Mouse (Mus musculus) heart, embryonic 15.5 days (tissue): ENCODE measurements around the gene Pmm2. TPM values are rescaled to one million over a fixed set of nuclear protein-coding genes. Genes with fewer than 3 reads are reported as not detected.

ENCODE experiments used
- ATAC-seq: fragments of 200-750 bp; cut with Nextera tagmentation; replicated peaks from 2 replicates; pipeline ENCODE4 v1.8.0; 2017; ENCODE audit warnings: low read depth, moderate TSS enrichment; ENCODE audit not compliant: insufficient number of reproducible peaks, insufficient read depth, low FRiP score
- H3K27ac ChIP-seq: fragments of 300-500 bp; sonication (generic); 2 replicates; pipeline ENCODE4 v1.5.1; 2015; ENCODE audit warnings: mild to moderate bottlenecking, inconsistent platforms
- H3K27me3 ChIP-seq: fragments of 300-500 bp; sonication (generic); 2 replicates; pipeline ENCODE4 v1.6.1; 2015; ENCODE audit warnings: inconsistent platforms
- H3K36me3 ChIP-seq: fragments of 300-500 bp; sonication (generic); 2 replicates; pipeline ENCODE4 v1.6.1; 2015; ENCODE audit warnings: mild to moderate bottlenecking, inconsistent platforms
- H3K4me1 ChIP-seq: fragments of 300-500 bp; sonication (generic); replicated peaks from 2 replicates; pipeline ENCODE4 v1.6.1; 2015; ENCODE audit warnings: inconsistent platforms
- H3K4me2 ChIP-seq: fragments of 300-500 bp; sonication (generic); 2 replicates; pipeline ENCODE4 v1.6.1; 2015; ENCODE audit warnings: inconsistent platforms, mild to moderate bottlenecking, moderate library complexity
- H3K4me3 ChIP-seq: fragments of 300-500 bp; sonication (generic); 2 replicates; pipeline ENCODE4 v1.5.1; 2015; ENCODE audit warnings: mild to moderate bottlenecking, inconsistent platforms
- H3K9ac ChIP-seq: fragments of 300-500 bp; sonication (generic); 2 replicates; pipeline ENCODE4 v1.6.1; 2015; ENCODE audit warnings: mild to moderate bottlenecking, inconsistent platforms
- H3K9me3 ChIP-seq: fragments of 300-500 bp; sonication (generic); replicated peaks from 2 replicates; pipeline ENCODE4 v1.6.1; 2016; ENCODE audit warnings: inconsistent platforms
- WGBS: fragments of 180-500 bp; shearing (Covaris S2); methylation state at CpG from one replicate; pipeline ENCODE4 v1.1.7; 2015; ENCODE audit warnings: mixed read lengths; 5-methylcytosine and 5-hydroxymethylcytosine counted together
- polyA plus RNA-seq: library from polyadenylated mRNA; unstranded; fragments of >200 nt; fragmentation: Nextera tagmentation; extraction: Ambion mirVana; gene quantifications from 2 replicates; pipeline ENCODE4 v1.2.1, GENCODE M21; 2015

Gene Pmm2
- polyA plus RNA-seq, 1 experiment from 2014 or later: 34.9 TPM

DNA sequence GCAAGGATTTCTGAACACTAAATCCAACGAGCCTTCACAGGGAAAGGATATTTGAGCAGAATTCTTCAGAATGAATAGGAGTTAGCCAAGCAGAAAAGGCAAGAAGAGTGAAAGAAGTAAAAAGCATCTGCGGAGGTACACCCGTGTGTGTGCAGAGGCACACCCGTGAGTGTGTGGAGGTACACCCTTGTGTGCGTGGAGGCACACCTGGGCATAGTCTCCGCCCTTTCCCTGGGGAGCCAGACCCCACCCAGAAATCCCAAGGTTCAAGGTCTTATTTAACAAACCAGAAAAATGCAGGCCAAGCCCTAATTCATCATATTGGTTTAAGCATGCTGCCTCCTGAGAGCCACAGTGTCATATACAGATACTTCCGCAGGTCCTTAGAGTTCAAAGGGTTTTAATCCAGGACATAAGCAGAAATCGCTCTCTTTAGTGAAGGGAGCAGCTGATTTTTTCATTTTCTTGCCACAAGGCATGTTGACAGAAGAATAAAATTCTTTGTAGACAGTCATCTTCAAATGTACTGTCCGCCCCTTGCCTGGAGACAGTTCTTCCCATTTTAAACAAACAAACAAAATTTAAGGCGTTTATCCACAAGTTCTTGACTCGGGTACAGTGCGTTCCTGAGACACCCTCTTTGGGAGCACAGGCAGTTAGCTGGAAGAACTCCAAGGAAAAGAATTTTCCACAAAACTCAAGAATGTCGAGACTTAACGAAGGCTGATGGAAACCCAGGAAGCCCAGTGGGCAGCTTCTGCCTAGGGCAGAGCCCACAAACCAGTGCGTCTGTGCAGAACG, 17.0 kb upstream of the Pmm2 start:
- WGBS: 72% methylated on average over 16 of the region's 16 CpGs
- H3K9me3 ChIP-seq: no peaks in the 10 kb centered on the region
- H3K27ac ChIP-seq: no peak overlapping the region
- H3K4me3 ChIP-seq: no peak overlapping the region
- no peaks in the 10 kb centered on the region for H3K27me3 ChIP-seq
- H3K36me3 ChIP-seq: peaks cover 6% of the 10 kb centered on the region; the same call in 1 of the 2 replicates
- H3K4me2 ChIP-seq: no peak overlapping the region
- no peak overlapping the region for H3K9ac ChIP-seq
- H3K4me1 ChIP-seq: no peaks in the 10 kb centered on the region
- ATAC-seq: no peak

DNA sequence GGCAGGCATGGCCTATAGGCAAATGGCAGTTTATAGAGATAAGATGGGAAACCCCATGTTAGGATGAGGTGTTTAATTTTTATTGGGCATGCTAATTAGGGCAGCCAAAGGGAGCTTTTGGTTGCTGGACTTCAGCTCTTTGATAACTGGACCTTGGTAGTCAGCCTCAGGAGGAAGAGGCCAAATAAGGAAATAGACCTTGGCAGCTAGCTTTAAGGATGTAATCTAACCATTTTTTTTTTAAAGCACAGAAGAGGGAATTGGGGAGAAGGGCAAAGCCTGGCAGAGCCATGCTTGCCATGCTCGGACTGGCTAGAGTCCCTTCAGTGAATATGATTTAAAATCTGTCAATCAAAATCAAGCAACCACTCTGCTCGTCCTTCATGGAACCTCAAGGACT, 7.1 kb upstream of the Pmm2 start:
- H3K4me3 ChIP-seq: no peak overlapping the region
- H3K4me1 ChIP-seq: no peaks in the 10 kb centered on the region
- H3K9ac ChIP-seq: no peak overlapping the region
- no peaks in the 10 kb centered on the region for H3K27me3 ChIP-seq
- WGBS: 67% methylated on average over 2 of the region's 2 CpGs
- no peak for ATAC-seq
- H3K36me3 ChIP-seq: 0 out of 2 replicates have a peak, but pooled peaks cover 8% of the 10 kb centered on the region
- H3K27ac ChIP-seq: no peak overlapping the region
- no peaks in the 10 kb centered on the region for H3K9me3 ChIP-seq
- no peak overlapping the region for H3K4me2 ChIP-seq

GRCm38 (mm10) chr16:8631428-8631827, 6.0 kb upstream of the Pmm2 start:
- 0 out of 2 replicates have a peak, but pooled peaks cover 11% of the 10 kb centered on the region for H3K36me3 ChIP-seq
- no peak overlapping the region for H3K27ac ChIP-seq
- H3K4me3 ChIP-seq: no peak overlapping the region
- 80% methylated on average over 5 of the region's 5 CpGs for WGBS
- H3K4me1 ChIP-seq: peaks cover 9% of the 10 kb centered on the region
- no peak overlapping the region for H3K9ac ChIP-seq
- no peak overlapping the region for H3K4me2 ChIP-seq
- H3K9me3 ChIP-seq: no peaks in the 10 kb centered on the region
- no peaks in the 10 kb centered on the region for H3K27me3 ChIP-seq
- ATAC-seq: no peak

DNA sequence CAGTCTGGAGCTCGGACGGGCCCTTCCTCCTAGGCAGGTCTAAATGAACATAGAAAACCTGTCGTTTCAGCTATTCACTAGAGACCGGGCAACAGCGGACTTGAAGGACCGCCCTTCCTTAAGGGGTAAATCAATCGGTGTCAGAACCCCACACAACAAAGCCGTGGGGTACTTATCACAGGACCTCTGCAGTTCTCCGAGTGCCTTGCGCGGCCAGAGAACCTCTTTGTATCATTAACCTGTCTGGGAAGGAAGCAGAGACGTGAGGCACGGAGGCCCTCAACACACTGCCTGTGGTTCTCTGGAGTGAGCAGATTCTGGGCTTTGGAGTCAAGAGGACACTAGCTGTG, 632 bp upstream of the Pmm2 start:
- Histone ChIP-seq H3K9me3 (no peaks in the 10 kb centered on the region), H3K27me3 (no peaks in the 10 kb centered on the region), H3K4me2 (peak overlapping the region; percentile 83), H3K4me1 (peaks cover 30% of the 10 kb centered on the region), H3K4me3 (peak overlapping the region; percentile 93), H3K36me3 (0 out of 2 replicates have a peak, but pooled peaks cover 11% of the 10 kb centered on the region), H3K27ac (peak overlapping the region; percentile 92), H3K9ac (peak overlapping the region; percentile 80)
- WGBS: under 1% methylated on average over 13 of the region's 13 CpGs
- no peak for ATAC-seq

- peak overlapping the region; percentile 80 for H3K9ac ChIP-seq
- H3K9me3 ChIP-seq: no peaks in the 10 kb centered on the region
- peak overlapping the region; percentile 93 for H3K4me3 ChIP-seq
- ATAC-seq: no peak
- no peaks in the 10 kb centered on the region for H3K27me3 ChIP-seq
- peak overlapping the region; percentile 83 for H3K4me2 ChIP-seq
- H3K27ac ChIP-seq: peak overlapping the region; percentile 92
- H3K36me3 ChIP-seq: peaks cover 17% of the 10 kb centered on the region
- 34% methylated on average over 7 of the region's 7 CpGs for WGBS
- peaks cover 30% of the 10 kb centered on the region for H3K4me1 ChIP-seq
These were observed 657 bp downstream of the Pmm2 start for GRCm38 (mm10) chr16:8638131-8638530.

- 70% methylated on average over 11 of the region's 11 CpGs for WGBS
- Histone ChIP-seq H3K9me3 (no peaks in the 10 kb centered on the region), H3K4me1 (peaks cover 30% of the 10 kb centered on the region), H3K27me3 (no peaks in the 10 kb centered on the region), H3K9ac (no peak overlapping the region), H3K4me3 (no peak overlapping the region), H3K36me3 (peaks cover 26% of the 10 kb centered on the region), H3K27ac (no peak overlapping the region), H3K4me2 (0 out of 2 replicates have a peak overlapping the region, but pooled peaks have one; percentile 83)
- ATAC-seq: no peak
These were observed 2.2 kb downstream of the Pmm2 start for GRCm38 (mm10) chr16:8639466-8640191.

DNA sequence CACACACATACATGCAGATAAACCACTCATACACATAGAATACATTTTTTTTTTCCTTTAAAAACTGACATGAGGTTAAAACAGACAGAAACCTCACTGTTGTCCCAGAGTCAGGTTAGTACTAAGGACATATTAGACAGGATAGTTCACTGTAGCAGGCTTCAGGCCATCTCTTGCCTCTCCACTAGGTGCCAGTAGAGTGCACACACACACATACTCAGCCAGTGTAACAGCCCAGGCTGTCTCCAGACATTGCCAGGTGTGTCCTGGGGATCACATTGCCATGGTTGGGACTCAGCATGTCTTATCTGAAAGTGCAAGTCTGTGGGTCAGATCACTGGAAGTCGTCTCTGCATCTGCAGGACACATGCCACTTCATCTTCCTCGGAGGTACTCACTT, 6.4 kb downstream of the Pmm2 start:
- WGBS: 67% methylated on average over 2 of the region's 2 CpGs
- H3K4me3 ChIP-seq: no peak overlapping the region
- H3K4me2 ChIP-seq: no peak overlapping the region
- no peaks in the 10 kb centered on the region for H3K27me3 ChIP-seq
- no peak overlapping the region for H3K9ac ChIP-seq
- peak; percentile 73 for ATAC-seq
- peaks cover 57% of the 10 kb centered on the region for H3K36me3 ChIP-seq
- no peaks in the 10 kb centered on the region for H3K9me3 ChIP-seq
- H3K4me1 ChIP-seq: peaks cover 8% of the 10 kb centered on the region
- H3K27ac ChIP-seq: no peak overlapping the region

DNA sequence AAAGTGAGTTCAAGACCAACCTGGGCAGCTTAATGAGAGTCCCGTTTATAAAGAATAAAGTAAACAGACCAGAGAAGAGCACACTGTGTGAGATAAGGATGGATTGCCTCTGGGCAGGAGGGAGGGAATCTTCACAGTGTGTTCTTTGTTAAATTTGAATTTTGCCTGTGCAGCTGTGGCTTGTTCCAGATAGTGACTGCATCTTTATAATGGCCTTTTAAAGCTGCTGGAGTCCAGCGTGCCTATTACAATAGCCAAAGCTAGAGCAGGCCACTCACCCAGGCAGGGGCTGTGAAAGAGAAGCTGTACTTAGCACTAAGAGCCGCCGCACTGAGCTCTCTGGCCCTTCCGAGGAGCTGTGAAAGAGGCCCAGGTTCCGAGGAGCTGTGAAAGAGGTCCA, 8.1 kb downstream of the Pmm2 start:
- no peak overlapping the region for H3K9ac ChIP-seq
- H3K27me3 ChIP-seq: no peaks in the 10 kb centered on the region
- no peaks in the 10 kb centered on the region for H3K9me3 ChIP-seq
- H3K4me2 ChIP-seq: no peak overlapping the region
- H3K27ac ChIP-seq: no peak overlapping the region
- no peak for ATAC-seq
- H3K4me1 ChIP-seq: no peaks in the 10 kb centered on the region
- peaks cover 71% of the 10 kb centered on the region for H3K36me3 ChIP-seq
- WGBS: 85% methylated on average over 6 of the region's 6 CpGs
- no peak overlapping the region for H3K4me3 ChIP-seq

DNA sequence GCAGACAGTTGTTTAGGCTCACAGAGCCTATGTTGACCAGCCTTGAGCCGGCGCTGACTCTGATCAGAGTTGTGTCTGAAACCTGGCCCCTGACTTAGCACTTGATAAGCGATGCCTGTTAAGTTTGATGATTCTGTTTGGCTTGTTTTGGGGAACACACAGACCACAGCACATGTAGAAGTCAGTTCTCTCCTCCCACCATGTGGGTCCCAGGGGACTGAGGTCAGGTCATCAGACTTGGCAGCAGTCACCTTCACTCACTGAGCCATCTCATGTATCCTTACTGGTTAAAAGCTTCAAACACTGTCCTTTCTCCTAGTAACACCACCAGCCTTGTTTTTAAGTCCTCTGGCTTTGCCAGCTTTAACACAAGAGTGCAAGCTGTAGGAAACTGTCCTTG, 12.5 kb downstream of the Pmm2 start:
- no peak overlapping the region for H3K27ac ChIP-seq
- no peak overlapping the region for H3K4me2 ChIP-seq
- no peak overlapping the region for H3K9ac ChIP-seq
- ATAC-seq: no peak
- no peaks in the 10 kb centered on the region for H3K9me3 ChIP-seq
- H3K4me3 ChIP-seq: no peak overlapping the region
- no peaks in the 10 kb centered on the region for H3K4me1 ChIP-seq
- 88% methylated on average over 3 of the region's 3 CpGs for WGBS
- H3K36me3 ChIP-seq: peaks cover 78% of the 10 kb centered on the region
- H3K27me3 ChIP-seq: no peaks in the 10 kb centered on the region

DNA sequence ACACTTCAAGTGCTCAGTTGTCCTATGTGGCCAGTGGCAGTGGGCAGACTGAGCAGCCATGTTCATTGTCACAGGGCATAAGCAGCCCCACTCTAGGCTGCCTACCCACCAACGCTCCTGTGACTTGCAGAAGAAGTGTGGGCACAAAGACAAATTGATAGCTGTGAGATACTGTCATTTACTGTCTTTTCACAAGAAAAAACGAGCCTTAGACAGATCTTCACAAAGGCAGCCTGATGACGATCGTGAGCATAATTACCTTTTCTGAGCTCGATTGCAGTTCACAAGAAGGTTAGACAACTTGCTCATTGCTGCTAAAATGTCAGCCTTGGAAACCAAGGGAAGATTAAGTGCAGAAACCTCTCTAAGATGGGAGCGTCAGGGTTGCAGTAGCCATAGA, 17.6 kb downstream of the Pmm2 start:
- H3K4me3 ChIP-seq: no peak overlapping the region
- no peaks in the 10 kb centered on the region for H3K4me1 ChIP-seq
- no peaks in the 10 kb centered on the region for H3K27me3 ChIP-seq
- H3K36me3 ChIP-seq: peaks cover 53% of the 10 kb centered on the region
- H3K9ac ChIP-seq: no peak overlapping the region
- no peak overlapping the region for H3K4me2 ChIP-seq
- no peak for ATAC-seq
- 86% methylated on average over 6 of the region's 6 CpGs for WGBS
- H3K9me3 ChIP-seq: no peaks in the 10 kb centered on the region
- H3K27ac ChIP-seq: no peak overlapping the region

- H3K9ac ChIP-seq: no peak overlapping the region
- H3K36me3 ChIP-seq: peaks cover 54% of the 10 kb centered on the region
- no peak overlapping the region for H3K27ac ChIP-seq
- WGBS: 76% methylated on average over 9 of the region's 9 CpGs
- H3K9me3 ChIP-seq: no peaks in the 10 kb centered on the region
- no peaks in the 10 kb centered on the region for H3K4me1 ChIP-seq
- H3K4me2 ChIP-seq: no peak overlapping the region
- H3K4me3 ChIP-seq: no peak overlapping the region
- no peaks in the 10 kb centered on the region for H3K27me3 ChIP-seq
- no peak for ATAC-seq
These were observed 18.1 kb downstream of the Pmm2 start for GRCm38 (mm10) chr16:8655599-8655998.
